Mouse (Mus musculus): ENCODE measurements at regions not wholly inside any gene's neighbourhood (a gene's known extent, or its start where the extent isn't known, plus 50 kb on each side); places are given as distances from the start of the nearest gene placed in this dataset.

DNA sequence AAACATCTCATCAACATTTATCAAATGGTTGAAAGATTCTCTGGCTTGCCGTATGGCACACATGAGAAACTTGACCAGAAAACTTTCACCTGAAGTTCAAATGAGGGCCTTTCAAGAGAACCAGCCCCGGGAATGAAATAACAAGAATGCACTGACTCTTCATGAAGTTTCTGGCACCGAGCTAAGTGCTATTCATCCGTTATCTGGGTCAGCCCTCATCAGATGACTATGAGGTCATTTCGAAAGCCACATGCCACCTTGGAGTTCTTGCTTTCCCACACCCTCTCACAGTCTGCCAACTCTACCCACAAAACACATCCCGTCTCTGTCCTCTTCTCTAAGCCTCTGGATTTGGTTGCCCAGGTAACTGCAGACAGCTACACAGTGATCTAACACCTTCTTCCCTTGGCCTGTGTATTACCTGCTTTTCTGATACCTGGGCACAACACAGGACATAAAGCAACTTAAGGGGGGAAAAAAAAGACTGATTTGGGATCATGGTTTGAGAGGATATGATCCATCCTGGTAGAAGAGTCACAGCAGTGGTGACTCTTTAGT is 177.4 kb upstream of the Rad23b start:
- Histone ChIP-seq H3K36me3 (ENCODE audit: insufficient read depth, low read length) (no peaks in the 10 kb centered on the region), H3K27me3 (ENCODE audit: insufficient read depth, low read length) (no peaks in the 10 kb centered on the region), H3K9ac (replicated peaks; ENCODE audit: low read length) (no peak overlapping the region), H3K9me3 (ENCODE audit: low read length) (no peaks in the 10 kb centered on the region), H3K4me3 (ENCODE audit: low read length) (no peak overlapping the region), H3K4me2 (ENCODE audit: low read depth, low read length) (no peak overlapping the region), H3K4me1 (ENCODE audit: insufficient read depth, low read length) (no peaks in the 10 kb centered on the region), H3K27ac (no peak overlapping the region)
- 82% methylated on average over 6 of the region's 6 CpGs for WGBS
- no peak for TF ChIP-seq CTCF (IDR thresholded peaks at IDR 0.05; ENCODE audit: low read depth)
- ATAC-seq: no peak
- no peak for DNase-seq (ENCODE audit: low spot score)

- ATAC-seq (no peak), DNase-seq (ENCODE audit: low spot score) (no peak)
- Histone ChIP-seq H3K27ac (no peak overlapping the region), H3K36me3 (ENCODE audit: insufficient read depth, low read length) (no peaks in the 10 kb centered on the region), H3K9ac (replicated peaks; ENCODE audit: low read length) (no peak overlapping the region), H3K27me3 (ENCODE audit: insufficient read depth, low read length) (no peaks in the 10 kb centered on the region), H3K4me2 (ENCODE audit: low read depth, low read length) (no peak overlapping the region), H3K4me1 (ENCODE audit: insufficient read depth, low read length) (no peaks in the 10 kb centered on the region), H3K9me3 (ENCODE audit: low read length) (no peaks in the 10 kb centered on the region), H3K4me3 (ENCODE audit: low read length) (no peak overlapping the region)
- 56% methylated on average over 3 of the region's 3 CpGs for WGBS
- TF ChIP-seq CTCF (IDR thresholded peaks at IDR 0.05; ENCODE audit: low read depth): no peak
Observed at GRCm38 (mm10) chr4:55176026-55176425, 173.8 kb upstream of the Rad23b start.

GRCm38 (mm10) chr4:55179456-55179855 is 170.4 kb upstream of the Rad23b start:
- Histone ChIP-seq H3K36me3 (ENCODE audit: insufficient read depth, low read length) (no peaks in the 10 kb centered on the region), H3K27ac (no peak overlapping the region), H3K9ac (replicated peaks; ENCODE audit: low read length) (no peak overlapping the region), H3K9me3 (ENCODE audit: low read length) (no peaks in the 10 kb centered on the region), H3K4me3 (ENCODE audit: low read length) (no peak overlapping the region), H3K4me1 (ENCODE audit: insufficient read depth, low read length) (no peaks in the 10 kb centered on the region), H3K4me2 (ENCODE audit: low read depth, low read length) (no peak overlapping the region), H3K27me3 (ENCODE audit: insufficient read depth, low read length) (no peaks in the 10 kb centered on the region)
- no peak for DNase-seq (ENCODE audit: low spot score)
- WGBS: 71% methylated on average over 2 of the region's 2 CpGs
- no peak for ATAC-seq
- no peak for TF ChIP-seq CTCF (IDR thresholded peaks at IDR 0.05; ENCODE audit: low read depth)

GRCm38 (mm10) chr4:55183519-55183918 is 166.3 kb upstream of the Rad23b start:
- ATAC-seq: no peak
- Histone ChIP-seq H3K4me1 (ENCODE audit: insufficient read depth, low read length) (no peaks in the 10 kb centered on the region), H3K4me2 (ENCODE audit: low read depth, low read length) (no peak overlapping the region), H3K27me3 (ENCODE audit: insufficient read depth, low read length) (no peaks in the 10 kb centered on the region), H3K36me3 (ENCODE audit: insufficient read depth, low read length) (no peaks in the 10 kb centered on the region), H3K9me3 (ENCODE audit: low read length) (no peaks in the 10 kb centered on the region), H3K4me3 (ENCODE audit: low read length) (no peak overlapping the region), H3K9ac (replicated peaks; ENCODE audit: low read length) (no peak overlapping the region), H3K27ac (no peak overlapping the region)
- no peak for TF ChIP-seq CTCF (IDR thresholded peaks at IDR 0.05; ENCODE audit: low read depth)
- 47% methylated on average over 3 of the region's 3 CpGs for WGBS
- no peak for DNase-seq (ENCODE audit: low spot score)

GRCm38 (mm10) chr4:55188716-55189115 is 161.1 kb upstream of the Rad23b start:
- ATAC-seq (no peak), DNase-seq (ENCODE audit: low spot score) (no peak)
- no peaks in the 10 kb centered on the region for H3K4me1 ChIP-seq (ENCODE audit: insufficient read depth, low read length)

GRCm38 (mm10) chr4:55190586-55190985 is 159.3 kb upstream of the Rad23b start:
- Histone ChIP-seq H3K4me2 (ENCODE audit: low read depth, low read length) (no peak overlapping the region), H3K27ac (no peak overlapping the region), H3K9me3 (ENCODE audit: low read length) (no peaks in the 10 kb centered on the region), H3K4me1 (ENCODE audit: insufficient read depth, low read length) (no peaks in the 10 kb centered on the region), H3K9ac (replicated peaks; ENCODE audit: low read length) (no peak overlapping the region), H3K36me3 (ENCODE audit: insufficient read depth, low read length) (no peaks in the 10 kb centered on the region), H3K27me3 (ENCODE audit: insufficient read depth, low read length) (no peaks in the 10 kb centered on the region), H3K4me3 (ENCODE audit: low read length) (no peak overlapping the region)
- DNase-seq (ENCODE audit: low spot score) (no peak), ATAC-seq (no peak)
- 78% methylated on average over 6 of the region's 6 CpGs for WGBS
- no peak for TF ChIP-seq CTCF (IDR thresholded peaks at IDR 0.05; ENCODE audit: low read depth)

More at GRCm38 (mm10) chr4:55188716-55189115, 161.1 kb upstream of the Rad23b start:
- Histone ChIP-seq H3K27me3 (ENCODE audit: insufficient read depth, low read length) (no peaks in the 10 kb centered on the region), H3K4me3 (ENCODE audit: low read length) (no peak overlapping the region), H3K9me3 (ENCODE audit: low read length) (no peaks in the 10 kb centered on the region), H3K27ac (no peak overlapping the region), H3K9ac (replicated peaks; ENCODE audit: low read length) (no peak overlapping the region), H3K4me2 (ENCODE audit: low read depth, low read length) (no peak overlapping the region), H3K36me3 (ENCODE audit: insufficient read depth, low read length) (no peaks in the 10 kb centered on the region)
- 78% methylated on average over 7 of the region's 7 CpGs for WGBS
- no peak for TF ChIP-seq CTCF (IDR thresholded peaks at IDR 0.05; ENCODE audit: low read depth)

DNA sequence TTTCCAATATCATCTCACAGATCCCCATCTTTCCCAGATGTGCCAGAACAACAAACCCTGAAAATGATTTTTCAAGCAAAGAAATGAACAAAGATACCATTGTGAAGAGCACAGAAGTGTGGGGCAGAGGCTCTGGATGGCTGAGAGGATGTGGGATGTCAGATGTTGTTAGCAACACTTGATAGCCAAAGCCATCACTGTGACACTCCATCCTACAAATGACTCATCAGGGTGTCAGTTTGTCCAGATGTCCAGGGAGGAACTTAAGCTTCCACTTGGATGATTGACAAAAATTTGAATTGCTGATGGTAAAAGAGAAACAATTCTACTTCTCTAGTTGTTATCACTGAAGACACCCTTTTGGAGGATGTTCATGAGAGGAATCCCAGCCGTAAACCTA is 155.8 kb upstream of the Rad23b start:
- Histone ChIP-seq H3K27ac (no peak overlapping the region), H3K4me3 (ENCODE audit: low read length) (no peak overlapping the region), H3K9me3 (ENCODE audit: low read length) (no peaks in the 10 kb centered on the region), H3K4me1 (ENCODE audit: insufficient read depth, low read length) (no peaks in the 10 kb centered on the region), H3K9ac (replicated peaks; ENCODE audit: low read length) (no peak overlapping the region), H3K4me2 (ENCODE audit: low read depth, low read length) (no peak overlapping the region), H3K27me3 (ENCODE audit: insufficient read depth, low read length) (no peaks in the 10 kb centered on the region), H3K36me3 (ENCODE audit: insufficient read depth, low read length) (no peaks in the 10 kb centered on the region)
- no peak for ATAC-seq
- WGBS: 88% methylated on average over 1 of the region's 1 CpGs
- no peak for TF ChIP-seq CTCF (IDR thresholded peaks at IDR 0.05; ENCODE audit: low read depth)
- DNase-seq (ENCODE audit: low spot score): no peak

Data from hindbrain, postnatal 0 days (tissue).